Mouse (Mus musculus): ENCODE data around the gene Atxn7.

DNA sequence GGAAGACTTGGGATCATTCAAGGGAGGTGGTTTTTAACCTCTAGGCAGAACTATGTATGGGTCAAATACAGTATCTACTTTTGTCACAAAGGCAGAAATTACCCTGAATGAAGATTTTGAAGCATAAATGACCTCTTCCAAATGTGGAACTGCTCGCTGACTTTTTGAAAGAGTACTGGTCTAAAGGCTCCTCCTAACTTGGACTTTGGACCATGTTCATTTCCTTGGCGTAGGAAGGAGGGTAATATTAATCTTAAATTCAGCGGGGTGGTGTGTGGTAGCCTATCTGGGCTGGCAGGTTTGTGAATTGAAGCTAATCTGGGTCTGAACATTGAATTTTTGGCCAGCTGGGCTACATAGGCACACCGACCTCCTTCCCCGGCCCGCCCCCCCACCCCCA is 1.2 kb downstream of the Atxn7 start:
- TF ChIP-seq CTCF (IDR thresholded peaks at IDR 0.05; ENCODE audit: low read depth) (no peak), EP300 (IDR thresholded peaks at IDR 0.05; ENCODE audit: low read depth) (no peak)
